Mouse (Mus musculus): ENCODE data around the gene Gm13083.
"Not testable (repeated sequence)": the region's sequence is repeated elsewhere in the genome, so short reads cannot be mapped to it uniquely, and the experiment has no call there.

Gene Gm13083

GRCm38 (mm10) chr4:143614703-143615102 lies at the start of gene Gm13083:
Gene Gm13083 (plus strand): TSS chr4:143615003.
- DNase-seq (ENCODE audit: low read depth), result not testable (repeated sequence)

DNA sequence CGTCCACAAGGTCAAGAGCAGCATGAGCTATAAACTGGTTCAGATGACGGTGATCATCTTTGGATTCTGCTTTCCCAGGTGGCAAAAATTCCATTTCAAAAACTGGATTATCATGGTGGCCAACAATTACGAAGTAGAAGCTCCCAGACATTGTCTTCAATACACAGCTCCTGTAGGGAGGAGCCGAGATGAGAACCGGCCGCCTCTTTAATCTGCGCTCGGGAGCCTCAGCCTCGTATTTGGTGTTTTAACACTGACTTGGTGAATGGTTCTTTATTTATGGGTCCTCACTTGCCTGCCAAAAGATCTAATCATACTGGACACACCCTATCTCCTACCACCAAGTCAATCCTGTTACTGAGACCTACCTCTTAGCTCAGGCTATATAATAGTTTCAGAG lies 2.9 kb upstream of the Gm13083 start:
- DNase-seq (ENCODE audit: low read depth), result not testable (repeated sequence)

GRCm38 (mm10) chr4:143618101-143618500 lies 3.3 kb downstream of the Gm13083 start:
- not testable (repeated sequence) for DNase-seq (ENCODE audit: low read depth)

- not testable (repeated sequence) for DNase-seq (ENCODE audit: low read depth)
Measured at GRCm38 (mm10) chr4:143657146-143657545, 42.3 kb downstream of the Gm13083 start, which contains the start of gene Gm13088. Gene Gm13088 (minus strand): TSS chr4:143657246.
